Mouse (Mus musculus): Measurements from ENCODE around the gene Prpf38a. TPM values are rescaled to one million over a fixed set of nuclear protein-coding genes. Genes with fewer than 3 reads are reported as not detected.

Gene Prpf38a
- total RNA-seq, 2 experiments from 2014 or later, result 29.4 TPM

Other genes with a start within 250 kb of the Prpf38a start
- gene Shisal2a, start 196.0 kb downstream of the Prpf38a start, total RNA-seq (2021), result not detected
- gene Gpx7, start 172.4 kb downstream of the Prpf38a start, total RNA-seq (2021), result 1 to 10 TPM; 3.5 to 5.3 TPM
- 10 to 100 TPM; 29.3 to 38.3 TPM for gene Tut4, start 119.9 kb downstream of the Prpf38a start, total RNA-seq (2021)
- under 1 TPM in 1 of 2 experiments, not detected in 1; 0.12 TPM for gene Orc1, start 87 bp upstream of the Prpf38a start, total RNA-seq (2021)
- 10 to 100 TPM; 23.9 to 30.1 TPM for gene Cc2d1b, start 40.6 kb upstream of the Prpf38a start, total RNA-seq (2021)
- 1 to 10 TPM in 1 of 2 experiments, under 1 TPM in 1; 0.91 to 1.8 TPM for gene 3110021N24Rik, start 140.3 kb upstream of the Prpf38a start, total RNA-seq (2021)
- 10 to 100 TPM; 72.4 to 73.0 TPM for gene Zfyve9, start 201.5 kb upstream of the Prpf38a start, total RNA-seq (2021)

Measured in left cerebral cortex, adult 18-20 months (tissue).